Mouse (Mus musculus) fibroblast of lung, adult 2 months (primary cell): ENCODE measurements around the gene Ttll11.

Experiments
- DNase-seq: peaks from one replicate; pipeline ENCODE4 v3.0.0-alpha.2; 2011; ENCODE audit warnings: low read depth

The Ttll11 gene

GRCm38 (mm10) chr2:35723267-35723666, 256.4 kb downstream of the Ttll11 start:
- DNase-seq = no peak

DNA sequence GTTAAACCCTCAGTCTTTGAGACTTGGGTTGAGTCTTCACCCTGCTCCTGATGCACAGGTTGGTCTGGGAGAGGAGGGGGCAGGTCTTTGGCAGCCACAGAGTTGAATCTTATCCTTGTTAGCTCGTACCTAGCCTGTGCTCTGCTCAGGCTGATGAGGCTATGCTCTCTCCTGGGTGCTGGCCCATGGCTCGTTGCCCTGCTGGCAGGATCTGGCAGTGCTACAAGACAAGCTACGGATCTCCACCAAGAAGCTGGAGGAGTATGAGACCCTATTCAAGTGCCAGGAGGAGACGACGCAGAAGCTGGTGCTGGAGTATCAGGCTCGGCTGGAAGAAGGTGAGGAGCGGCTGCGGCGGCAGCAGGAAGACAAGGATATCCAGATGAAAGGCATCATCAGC, 256.9 kb downstream of the Ttll11 start:
- DNase-seq = no peak

DNA sequence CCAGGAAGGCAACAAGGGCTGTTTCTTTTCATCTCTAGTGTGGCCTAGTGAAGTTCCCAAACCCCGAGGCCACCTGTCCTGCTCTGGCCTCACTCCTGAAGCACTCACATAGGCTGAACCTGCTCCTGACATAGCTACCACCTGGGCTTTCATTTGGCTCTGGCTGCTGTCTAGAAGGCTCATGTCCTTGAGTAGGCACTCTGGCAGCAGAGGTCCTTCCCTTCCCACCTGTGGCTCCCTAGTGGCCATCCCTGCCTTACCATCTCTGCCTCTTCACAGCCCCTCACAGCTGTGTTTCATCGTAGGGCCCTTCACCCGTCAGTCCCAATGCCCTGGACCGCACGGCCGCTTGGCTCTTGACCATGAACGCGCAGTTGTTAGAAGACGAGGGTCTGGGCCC, 258.8 kb downstream of the Ttll11 start:
- no peak for DNase-seq

DNA sequence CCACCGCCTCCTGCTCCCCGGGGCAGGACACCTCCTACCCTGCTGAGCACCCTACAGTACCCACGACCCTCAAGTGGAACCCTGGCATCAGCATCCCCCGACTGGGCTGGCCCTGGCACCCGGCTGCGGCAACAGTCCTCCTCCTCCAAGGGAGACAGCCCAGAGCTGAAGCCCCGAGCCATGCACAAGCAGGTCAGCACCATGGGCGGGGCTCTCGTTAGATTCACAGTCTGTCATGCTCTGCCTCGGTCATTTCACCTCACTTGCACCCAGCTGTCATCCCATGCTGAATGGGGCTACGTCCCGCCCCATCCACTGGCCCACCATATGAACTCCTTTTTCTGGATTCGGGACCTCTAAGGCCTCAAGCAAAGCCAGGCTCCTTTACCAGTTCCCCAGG, 259.2 kb downstream of the Ttll11 start:
- DNase-seq = no peak

DNA sequence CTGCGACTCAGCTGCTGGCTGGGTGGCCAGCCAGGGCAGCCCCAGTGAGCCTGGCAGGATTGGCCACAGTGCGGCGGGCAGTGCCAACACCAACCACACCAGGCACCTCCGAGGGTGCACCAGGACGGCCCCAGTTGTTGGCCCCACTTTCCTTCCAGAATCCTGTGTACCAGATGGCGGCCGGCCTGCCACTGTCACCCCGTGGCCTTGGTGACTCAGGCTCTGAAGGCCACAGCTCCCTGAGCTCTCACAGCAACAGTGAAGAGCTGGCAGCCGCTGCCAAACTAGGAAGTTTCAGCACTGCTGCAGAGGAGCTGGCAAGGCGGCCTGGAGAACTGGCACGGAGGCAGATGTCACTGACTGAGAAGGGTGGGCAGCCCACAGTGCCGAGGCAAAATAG, 259.6 kb downstream of the Ttll11 start:
- no peak for DNase-seq

GRCm38 (mm10) chr2:35719230-35720005, 260.3 kb downstream of the Ttll11 start:
- no peak for DNase-seq

- no peak for DNase-seq
Measured at GRCm38 (mm10) chr2:35718662-35719061, 261.1 kb downstream of the Ttll11 start.

- DNase-seq = no peak
Measured at GRCm38 (mm10) chr2:35718003-35718500, 261.7 kb downstream of the Ttll11 start.

DNA sequence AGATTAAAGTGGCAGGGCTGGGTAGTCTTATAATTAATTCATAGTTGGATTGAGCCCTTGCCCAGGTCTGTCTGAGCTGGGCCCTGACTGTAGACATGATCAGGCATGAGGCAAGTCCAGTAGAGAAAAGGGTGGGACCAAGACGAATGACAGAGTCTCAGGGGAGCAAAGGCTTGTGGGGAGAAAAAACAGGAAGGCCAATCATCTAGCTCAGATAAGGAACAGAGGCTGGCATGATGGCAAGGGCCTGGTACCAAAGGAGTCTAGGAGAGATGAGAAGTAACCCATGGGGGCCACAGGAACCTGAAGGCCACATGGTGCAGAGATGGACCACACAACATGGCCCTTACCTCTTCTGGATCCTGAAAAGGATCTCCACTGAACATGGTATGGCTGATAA, 263.5 kb downstream of the Ttll11 start:
- DNase-seq = no peak

DNA sequence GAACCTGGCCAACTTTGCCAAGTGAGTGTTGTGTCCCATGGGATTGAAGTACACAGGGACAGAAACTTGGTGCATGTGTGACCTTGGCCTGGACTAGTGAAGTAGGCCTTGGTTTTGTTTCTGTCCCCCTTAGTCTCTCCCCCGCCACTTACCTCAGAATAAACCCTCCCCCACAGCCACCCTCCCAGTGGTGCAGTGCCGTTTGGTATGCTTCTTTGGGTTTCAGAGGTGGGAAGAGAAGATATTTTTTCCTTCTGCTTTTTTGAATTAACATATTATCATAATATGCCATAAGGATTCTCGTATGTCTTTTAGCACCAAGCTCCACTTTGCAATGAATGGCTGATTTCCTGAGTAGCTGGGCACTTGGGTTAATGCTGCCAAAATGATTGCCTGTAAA, 264.2 kb downstream of the Ttll11 start:
- no peak for DNase-seq

GRCm38 (mm10) chr2:35714742-35715167, 265.0 kb downstream of the Ttll11 start:
- peak; percentile 72 for DNase-seq

- DNase-seq = no peak
Measured at GRCm38 (mm10) chr2:35713460-35713859, 266.3 kb downstream of the Ttll11 start.

DNA sequence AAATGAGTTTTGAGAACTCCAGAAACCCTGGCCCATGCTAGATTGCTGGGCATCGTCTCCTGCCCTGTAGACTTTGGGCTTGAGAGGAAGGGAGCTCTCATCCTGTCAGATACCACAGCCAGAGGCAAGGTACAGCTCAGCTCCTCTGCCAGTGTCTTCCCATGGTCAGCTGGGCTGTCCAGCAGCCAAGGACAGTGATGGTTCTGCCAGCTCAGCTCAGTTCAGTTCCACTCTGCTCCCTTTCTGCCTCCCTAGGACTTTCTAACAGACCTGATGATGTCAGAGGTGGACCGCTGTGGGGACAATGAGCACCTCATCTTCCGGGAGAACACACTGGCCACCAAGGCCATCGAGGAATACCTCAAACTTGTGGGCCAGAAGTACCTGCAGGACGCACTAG, 267.1 kb downstream of the Ttll11 start:
- no peak for DNase-seq

DNA sequence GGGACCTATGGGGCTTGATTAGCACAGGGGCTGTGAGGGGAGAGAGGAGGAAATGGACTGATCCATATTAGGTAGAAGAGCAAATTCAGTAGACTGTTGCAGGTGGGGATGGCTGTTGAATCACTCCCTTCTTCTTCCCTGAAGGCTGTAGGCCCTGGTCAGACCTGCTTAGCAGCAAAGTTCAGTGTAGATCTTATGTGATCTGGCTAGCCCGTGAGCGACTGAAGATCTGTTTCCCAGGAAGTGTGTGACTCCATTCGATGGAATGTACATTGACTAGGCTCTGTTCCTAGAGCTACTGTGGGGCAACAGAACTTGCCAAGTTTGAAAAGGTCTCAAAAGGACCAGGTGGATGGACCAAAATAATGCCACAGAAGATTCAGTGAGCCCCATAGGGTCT, 276.5 kb downstream of the Ttll11 start:
- DNase-seq = no peak

GRCm38 (mm10) chr2:35702608-35703007, 277.1 kb downstream of the Ttll11 start:
- no peak for DNase-seq

GRCm38 (mm10) chr2:35702001-35702400, 277.7 kb downstream of the Ttll11 start:
- DNase-seq = no peak
